Mouse (Mus musculus) thymus, postnatal 10 days (tissue): ENCODE data around the gene Abca9.

Experiments used
- DNase-seq, 2 experiments: peaks; one replicate each; pipeline ENCODE4 v3.0.0; 2021; ENCODE audit warnings: low spot score in 2 of 2

The Abca9 gene

GRCm38 (mm10) chr11:110061032-110061431 is 107.0 kb downstream of the Abca9 start:
- no peak for DNase-seq

GRCm38 (mm10) chr11:110060127-110060526 is 107.9 kb downstream of the Abca9 start:
- DNase-seq = no peak

DNA sequence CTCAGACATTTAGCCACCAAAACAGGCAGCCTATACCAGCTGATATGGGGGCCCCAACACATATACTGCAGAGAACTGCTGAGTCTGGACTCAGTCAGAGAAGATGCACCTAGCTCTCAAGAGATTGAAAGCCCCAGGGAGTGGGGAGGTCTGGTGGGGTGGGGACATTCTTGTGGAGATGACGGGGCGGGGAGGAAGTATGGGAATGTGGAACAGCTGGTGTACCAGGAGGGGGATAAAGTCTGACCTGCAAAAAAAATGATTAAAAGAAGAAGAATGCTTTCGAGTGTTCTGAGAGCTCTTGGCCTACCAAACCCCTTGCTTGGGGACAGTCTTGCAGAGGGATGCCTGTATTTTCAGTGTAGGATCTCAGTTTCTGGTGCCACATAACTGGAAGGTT is 114.3 kb downstream of the Abca9 start:
- no peak for DNase-seq
